Mouse (Mus musculus): ENCODE results near the gene Gm20388.

Gene Gm20388

GRCm38 (mm10) chr8:120491166-120491793 lies 580.6 kb downstream of the Gm20388 start:
- DNase-seq (ENCODE audit: low spot score), result no peak

GRCm38 (mm10) chr8:120492193-120492880 lies 581.7 kb downstream of the Gm20388 start:
- DNase-seq (ENCODE audit: low spot score), result no peak

DNA sequence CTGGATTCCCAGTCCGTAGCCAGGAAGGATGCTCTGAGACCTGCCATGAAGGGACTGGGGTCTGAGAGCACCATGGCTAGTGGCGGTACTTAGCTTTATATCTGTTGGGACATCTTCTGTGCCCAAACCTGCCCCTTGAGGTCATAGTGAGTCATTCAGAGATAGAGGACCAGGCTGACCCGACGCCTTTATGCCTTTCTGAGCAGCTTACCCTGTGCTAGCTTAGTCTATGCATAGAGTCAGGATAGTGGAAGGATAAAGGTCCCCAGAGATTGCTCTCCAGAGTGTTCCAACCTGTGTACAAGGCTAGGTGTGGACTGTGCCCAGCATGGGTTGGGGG lies 582.2 kb downstream of the Gm20388 start:
- no peak for DNase-seq (ENCODE audit: low spot score)

DNA sequence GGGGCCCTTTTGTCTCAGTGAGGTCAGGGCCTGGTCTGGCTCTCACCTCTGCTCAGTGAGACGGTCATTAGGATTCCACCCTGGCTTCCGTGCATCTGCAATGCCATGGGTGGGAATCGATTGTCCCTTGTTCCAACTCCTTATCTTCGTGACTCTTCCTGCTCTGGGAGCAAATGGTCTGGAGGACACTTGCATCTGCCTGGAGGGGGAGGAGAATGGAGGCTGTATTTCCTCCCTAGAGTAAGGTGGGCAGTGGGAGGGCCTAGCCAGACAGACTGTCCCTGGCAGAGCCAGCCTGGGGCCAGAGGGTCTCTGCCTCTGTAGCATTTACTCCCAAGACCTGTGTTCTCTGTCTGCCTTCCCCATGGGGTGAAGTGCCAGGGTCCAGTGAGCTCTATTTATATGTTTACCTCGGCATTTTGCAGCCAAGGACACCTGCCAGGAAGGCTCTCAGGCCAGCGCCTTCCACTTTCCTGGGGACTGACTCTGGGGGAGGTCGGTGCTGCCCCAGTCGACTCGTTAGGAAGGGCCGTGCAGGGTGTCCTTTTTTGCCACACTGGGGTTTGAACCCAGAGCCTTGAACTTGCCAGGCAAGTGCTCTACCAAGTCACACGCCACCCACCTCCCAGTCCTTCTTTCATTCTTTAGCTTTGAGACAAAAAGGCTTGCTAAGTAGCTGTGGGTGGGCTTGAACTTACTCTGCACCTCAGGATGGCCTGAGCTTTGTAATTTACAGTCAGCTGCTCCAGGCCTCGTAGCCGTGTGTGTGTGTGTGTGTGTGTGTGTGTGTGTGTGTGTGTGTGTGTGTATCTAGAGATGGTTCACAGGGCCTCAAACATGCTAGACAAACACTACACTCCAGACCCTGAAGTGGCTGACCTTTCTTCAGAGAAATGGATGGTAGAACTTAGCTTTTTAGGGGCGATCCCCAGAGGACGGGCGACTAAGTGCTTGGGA lies 583.1 kb downstream of the Gm20388 start:
- no peak for DNase-seq (ENCODE audit: low spot score)

- no peak for DNase-seq (ENCODE audit: low spot score)
Measured at GRCm38 (mm10) chr8:120494903-120495302, 584.3 kb downstream of the Gm20388 start.

DNA sequence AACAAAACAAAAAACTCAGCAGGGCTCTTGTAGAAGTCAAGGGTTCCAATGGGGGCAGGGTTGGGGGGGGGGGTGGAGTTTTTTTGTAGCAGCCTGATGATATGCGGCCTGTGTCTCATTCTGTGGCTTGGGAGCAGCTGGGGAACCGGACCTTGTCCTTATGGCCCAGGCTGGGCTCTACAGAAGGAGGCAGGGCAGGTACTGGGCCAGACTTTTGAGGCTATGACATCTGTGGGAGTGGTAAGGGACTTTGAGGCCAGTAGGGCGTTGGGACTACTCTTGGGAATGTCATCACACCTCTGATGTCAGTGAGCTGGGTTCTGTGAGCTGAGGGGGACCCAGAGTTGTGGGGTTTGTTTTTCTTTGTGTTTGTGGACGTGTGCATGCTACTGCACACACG lies 584.8 kb downstream of the Gm20388 start:
- DNase-seq (ENCODE audit: low spot score), result no peak

- DNase-seq (ENCODE audit: low spot score), result no peak
Measured at GRCm38 (mm10) chr8:120496478-120496877, 585.8 kb downstream of the Gm20388 start.

DNA sequence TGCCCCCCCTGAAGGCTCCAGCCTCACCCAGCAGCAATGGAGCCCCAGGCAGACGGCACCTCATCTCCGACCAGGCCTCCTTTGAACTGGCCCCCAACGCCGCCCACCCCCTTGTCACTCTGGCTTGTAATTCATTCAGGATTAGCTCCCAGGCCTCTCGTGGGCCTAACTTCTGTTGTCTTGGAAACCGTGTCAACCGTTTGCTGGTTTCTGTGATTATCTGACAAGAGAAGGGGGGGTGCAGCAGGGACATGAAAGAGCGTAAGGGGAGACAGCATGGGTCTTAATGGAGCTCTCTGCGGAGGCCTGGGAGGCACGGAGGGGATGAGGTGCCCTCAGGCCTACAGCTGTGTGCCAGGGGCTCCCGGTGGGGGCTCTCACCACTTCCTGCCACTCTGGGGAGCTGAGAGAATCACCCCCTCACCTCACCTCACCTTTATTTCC lies 586.9 kb downstream of the Gm20388 start:
- DNase-seq (ENCODE audit: low spot score), result peak; percentile 53

DNA sequence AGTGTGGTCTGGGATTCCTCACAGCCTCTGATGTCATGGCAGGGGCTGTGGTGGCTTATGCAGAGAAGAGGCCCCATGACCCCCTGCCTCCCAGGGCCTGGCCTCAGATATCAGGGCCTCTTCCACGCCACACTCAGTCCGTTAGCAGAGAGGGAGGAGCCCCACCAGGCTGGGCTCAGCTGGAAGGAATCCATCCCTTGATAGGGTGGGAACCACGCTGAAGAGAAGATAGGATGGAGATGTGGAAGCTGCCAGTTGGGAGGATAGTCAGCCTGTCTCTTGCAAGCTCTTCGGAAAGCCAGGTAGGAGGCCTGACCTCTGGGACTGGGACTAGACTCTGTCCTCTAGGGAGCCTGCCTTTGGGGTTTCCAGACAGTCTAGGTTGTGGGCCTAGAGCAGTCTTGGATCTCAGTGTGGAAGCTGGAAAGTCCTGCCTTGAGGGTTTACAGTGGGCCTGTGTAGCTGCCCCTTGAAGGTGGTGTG lies 587.7 kb downstream of the Gm20388 start:
- DNase-seq (ENCODE audit: low spot score), result peak; percentile 51

GRCm38 (mm10) chr8:120498926-120499605 lies 588.4 kb downstream of the Gm20388 start:
- DNase-seq (ENCODE audit: low spot score), result peak; percentile 87

- DNase-seq (ENCODE audit: low spot score), result no peak
Measured at GRCm38 (mm10) chr8:120500701-120501261, 590.1 kb downstream of the Gm20388 start.

DNA sequence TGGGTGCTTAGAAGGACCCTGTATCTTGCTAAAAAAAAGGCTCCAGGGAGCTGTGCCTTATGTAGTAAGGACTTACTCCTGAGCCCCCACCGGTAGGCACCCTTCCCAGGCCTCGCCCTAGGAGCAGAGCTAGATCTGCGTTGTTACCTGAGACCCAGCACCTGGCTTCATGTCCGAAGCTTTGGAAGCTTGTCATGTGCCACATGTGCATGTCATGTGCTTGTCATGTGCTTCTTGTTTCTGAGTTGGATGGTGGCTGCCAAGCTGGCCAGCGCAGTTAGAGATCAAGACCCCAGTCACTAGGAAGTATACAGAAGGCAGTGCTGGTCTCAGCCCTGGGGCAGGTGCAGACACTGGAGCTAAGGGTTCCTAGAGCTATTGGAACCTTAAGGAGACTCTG lies 590.8 kb downstream of the Gm20388 start:
- no peak for DNase-seq (ENCODE audit: low spot score)

- no peak for DNase-seq (ENCODE audit: low spot score)
Measured at GRCm38 (mm10) chr8:120502428-120502827, 591.8 kb downstream of the Gm20388 start.

DNA sequence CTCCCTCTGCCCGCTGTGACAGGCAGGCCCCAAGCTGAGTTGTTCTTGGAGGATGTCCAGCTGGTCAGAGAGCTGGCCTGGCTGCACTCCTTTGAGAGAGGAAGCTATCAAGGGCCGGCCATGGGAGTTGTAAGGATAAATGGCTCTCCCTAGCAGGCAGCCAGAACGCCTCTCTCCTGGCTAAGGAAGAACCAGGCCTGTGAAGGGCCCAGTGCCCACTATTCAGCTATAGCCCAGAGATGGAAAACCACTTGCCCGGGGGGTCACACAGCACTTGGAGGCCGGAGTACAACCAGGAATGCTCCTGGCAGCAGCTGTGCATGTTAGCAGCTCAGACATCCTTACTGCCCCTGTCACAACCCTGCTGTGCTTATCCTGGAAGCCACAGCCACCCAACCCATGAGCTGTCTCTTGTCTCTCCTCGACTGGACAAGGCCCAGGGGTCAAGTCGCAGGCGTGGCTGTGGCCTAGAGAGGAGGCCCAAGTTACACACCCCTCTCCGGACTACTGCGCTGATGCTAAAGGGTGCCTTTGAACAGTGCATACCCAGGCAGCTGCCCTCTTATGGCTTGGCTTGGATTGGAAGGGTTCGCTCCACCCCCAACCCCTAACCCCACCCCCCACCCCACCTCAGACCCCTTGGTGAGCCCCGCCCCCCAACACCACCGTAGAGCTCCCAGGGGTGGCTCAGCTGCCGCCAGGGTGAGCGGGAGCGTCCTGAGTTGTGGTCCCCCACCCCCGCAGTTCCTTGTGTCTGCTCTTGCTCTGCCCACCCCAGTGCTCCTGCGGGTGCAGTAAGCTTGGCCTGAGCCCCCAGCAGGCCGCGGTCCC lies 593.8 kb downstream of the Gm20388 start:
- peak; percentile 50 for DNase-seq (ENCODE audit: low spot score)

GRCm38 (mm10) chr8:120505082-120505511 lies 594.5 kb downstream of the Gm20388 start:
- peak; percentile 80 for DNase-seq (ENCODE audit: low spot score)

GRCm38 (mm10) chr8:120505619-120506310 lies 595.1 kb downstream of the Gm20388 start:
- no peak for DNase-seq (ENCODE audit: low spot score)

DNA sequence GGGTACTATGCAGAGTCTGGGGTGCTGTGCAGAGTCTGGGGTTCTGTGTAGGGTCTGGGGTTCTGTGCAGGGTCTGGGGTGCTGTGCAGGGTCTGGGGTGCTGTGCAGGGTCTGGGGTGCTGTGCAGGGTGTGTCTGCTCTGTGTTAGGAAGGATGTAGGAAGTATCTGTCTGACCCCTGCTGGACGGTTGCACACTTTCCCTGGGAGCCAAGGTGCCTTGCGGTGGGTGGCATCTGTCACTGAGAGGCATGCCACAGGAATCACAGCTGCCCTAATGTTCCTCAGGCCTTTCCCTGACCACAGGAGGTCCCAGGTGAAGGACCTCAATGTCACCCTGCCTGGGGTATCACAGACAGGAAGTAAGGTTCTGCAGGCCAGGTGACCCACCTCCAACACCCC lies 595.9 kb downstream of the Gm20388 start:
- no peak for DNase-seq (ENCODE audit: low spot score)

DNA sequence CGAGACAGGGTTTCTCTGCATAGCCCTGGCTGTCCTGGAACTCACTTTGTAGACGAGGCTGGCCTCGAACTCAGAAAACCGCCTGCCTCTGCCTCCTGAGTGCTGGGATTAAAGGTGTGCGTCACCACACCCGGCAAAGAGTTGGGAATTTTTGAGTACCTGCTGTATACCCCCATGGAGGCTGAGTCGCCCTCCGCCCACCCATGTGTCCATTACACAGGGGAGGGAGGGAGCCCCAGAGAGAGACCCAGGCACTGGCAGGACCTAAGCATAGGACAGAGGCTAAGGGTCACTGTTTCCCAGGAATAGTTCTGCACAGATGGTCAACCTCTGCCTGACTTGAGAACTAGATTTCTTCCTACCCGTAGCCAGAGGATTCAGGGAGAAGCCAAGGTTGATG lies 596.6 kb downstream of the Gm20388 start:
- no peak for DNase-seq (ENCODE audit: low spot score)

- peak; percentile 81 for DNase-seq (ENCODE audit: low spot score)
Measured at GRCm38 (mm10) chr8:120509136-120510034, 598.7 kb downstream of the Gm20388 start.

All from retina, embryonic 14.5 days (tissue).